Mouse (Mus musculus) brain, embryonic 14.5 days (tissue): Measurements from ENCODE around the gene Dad1.

Source experiments
- CTCF ChIP-seq: fragments of 200-500 bp; IDR thresholded peaks from 2 replicates; pipeline ENCODE4 v1.5.1; 2012; ENCODE audit warnings: inconsistent platforms, mild to moderate bottlenecking, moderate library complexity, borderline replicate concordance; ENCODE audit not compliant: insufficient read depth, insufficient read length; ENCODE audit errors: extremely low read depth
- POLR2A ChIP-seq: fragments of 200-500 bp; IDR thresholded peaks from 2 replicates; pipeline ENCODE4 v1.6.1; 2012; ENCODE audit warnings: mild to moderate bottlenecking, inconsistent platforms, borderline replicate concordance; ENCODE audit not compliant: poor library complexity, insufficient read depth, insufficient read length, severe bottlenecking; ENCODE audit errors: extremely low read depth

- TF ChIP-seq CTCF (no peak), POLR2A (no peak)
These were observed 46.0 kb downstream of the Dad1 start for GRCm38 (mm10) chr14:54207924-54208323.
